Mouse (Mus musculus) limb, embryonic 15.5 days (tissue): ENCODE measurements at regions not wholly inside any gene's neighbourhood (a gene's known extent, or its start where the extent isn't known, plus 50 kb on each side); places are given as distances from the start of the nearest gene placed in this dataset.

Experiments used
- ATAC-seq: fragments of 200-750 bp; cut with Nextera tagmentation; 2 replicates; pipeline ENCODE4 v1.8.0; 2017; ENCODE audit warnings: low read depth, moderate TSS enrichment; ENCODE audit not compliant: insufficient number of reproducible peaks, low FRiP score, low TSS enrichment
- H3K27ac ChIP-seq: fragments of 300-500 bp; sonication (generic); 2 replicates; pipeline ENCODE4 v1.5.1; 2015; ENCODE audit warnings: moderate library complexity, mild to moderate bottlenecking, inconsistent platforms
- H3K27me3 ChIP-seq: fragments of 300-500 bp; sonication (generic); 2 replicates; pipeline ENCODE4 v1.6.1; 2015; ENCODE audit warnings: inconsistent platforms
- H3K36me3 ChIP-seq: fragments of 300-500 bp; sonication (generic); 2 replicates; pipeline ENCODE4 v1.6.1; 2015; ENCODE audit warnings: inconsistent platforms
- H3K4me1 ChIP-seq: fragments of 300-500 bp; sonication (generic); 2 replicates; pipeline ENCODE4 v1.6.1; 2015; ENCODE audit warnings: inconsistent platforms
- H3K4me2 ChIP-seq: fragments of 300-500 bp; sonication (generic); 2 replicates; pipeline ENCODE4 v1.6.1; 2015; ENCODE audit warnings: mild to moderate bottlenecking, inconsistent platforms
- H3K4me3 ChIP-seq: fragments of 300-500 bp; sonication (generic); 2 replicates; pipeline ENCODE4 v1.5.1; 2015; ENCODE audit warnings: mild to moderate bottlenecking, inconsistent platforms
- H3K9ac ChIP-seq: fragments of 300-500 bp; sonication (generic); 2 replicates; pipeline ENCODE4 v1.6.1; 2015; ENCODE audit warnings: inconsistent platforms
- H3K9me3 ChIP-seq: fragments of 300-500 bp; sonication (generic); 2 replicates; pipeline ENCODE4 v1.6.1; 2016; ENCODE audit warnings: inconsistent platforms
- WGBS: fragments of 180-500 bp; shearing (Covaris S2); methylation state at CpG from one replicate; pipeline ENCODE4 v1.1.7; 2015; 5-methylcytosine and 5-hydroxymethylcytosine counted together

- H3K27ac ChIP-seq: no peak overlapping the region
- no peak for ATAC-seq
- H3K4me3 ChIP-seq: no peak overlapping the region
- H3K9me3 ChIP-seq: no peaks in the 10 kb centered on the region
- H3K9ac ChIP-seq: no peak overlapping the region
- no peaks in the 10 kb centered on the region for H3K27me3 ChIP-seq
- H3K36me3 ChIP-seq: no peaks in the 10 kb centered on the region
- no peaks in the 10 kb centered on the region for H3K4me1 ChIP-seq
- 64% methylated on average over 2 of the region's 2 CpGs for WGBS
- no peak overlapping the region for H3K4me2 ChIP-seq
Measured at GRCm38 (mm10) chr1:57032407-57032806, 54.0 kb upstream of the Satb2 start.

- H3K36me3 ChIP-seq: no peaks in the 10 kb centered on the region
- H3K9ac ChIP-seq: no peak overlapping the region
- no peak for ATAC-seq
- no peaks in the 10 kb centered on the region for H3K9me3 ChIP-seq
- WGBS: 82% methylated on average over 2 of the region's 2 CpGs
- no peak overlapping the region for H3K4me2 ChIP-seq
- H3K4me3 ChIP-seq: no peak overlapping the region
- no peaks in the 10 kb centered on the region for H3K27me3 ChIP-seq
- no peaks in the 10 kb centered on the region for H3K4me1 ChIP-seq
- no peak overlapping the region for H3K27ac ChIP-seq
Measured at GRCm38 (mm10) chr1:57033244-57033643, 54.8 kb upstream of the Satb2 start.

- Histone ChIP-seq H3K4me2 (no peak overlapping the region), H3K36me3 (no peaks in the 10 kb centered on the region), H3K9ac (no peak overlapping the region), H3K27me3 (no peaks in the 10 kb centered on the region), H3K4me3 (no peak overlapping the region), H3K27ac (no peak overlapping the region), H3K4me1 (no peaks in the 10 kb centered on the region), H3K9me3 (no peaks in the 10 kb centered on the region)
- no peak for ATAC-seq
- 62% methylated on average over 6 of the region's 6 CpGs for WGBS
Measured at GRCm38 (mm10) chr1:57034411-57034810, 56.0 kb upstream of the Satb2 start.

GRCm38 (mm10) chr1:57036382-57036781 lies 57.9 kb upstream of the Satb2 start:
- Histone ChIP-seq H3K9ac (no peak overlapping the region), H3K4me1 (peaks cover 5% of the 10 kb centered on the region; the same call in 1 of the 2 replicates), H3K36me3 (no peaks in the 10 kb centered on the region), H3K27me3 (no peaks in the 10 kb centered on the region), H3K27ac (no peak overlapping the region), H3K4me3 (no peak overlapping the region), H3K9me3 (no peaks in the 10 kb centered on the region), H3K4me2 (no peak overlapping the region)
- ATAC-seq: no peak
- 40% methylated on average over 3 of the region's 3 CpGs for WGBS

GRCm38 (mm10) chr1:57040201-57040600 lies 61.8 kb upstream of the Satb2 start:
- WGBS: 39% methylated on average over 8 of the region's 8 CpGs
- no peak overlapping the region for H3K4me3 ChIP-seq
- peaks cover 5% of the 10 kb centered on the region; the same call in 1 of the 2 replicates for H3K4me1 ChIP-seq
- H3K9ac ChIP-seq: no peak overlapping the region
- H3K4me2 ChIP-seq: no peak overlapping the region
- H3K27me3 ChIP-seq: no peaks in the 10 kb centered on the region
- no peak for ATAC-seq
- H3K36me3 ChIP-seq: no peaks in the 10 kb centered on the region
- no peaks in the 10 kb centered on the region for H3K9me3 ChIP-seq
- no peak overlapping the region for H3K27ac ChIP-seq

GRCm38 (mm10) chr1:57041578-57041977 lies 63.1 kb upstream of the Satb2 start:
- no peak overlapping the region for H3K27ac ChIP-seq

GRCm38 (mm10) chr1:57053836-57054235 lies 75.4 kb upstream of the Satb2 start:
- Histone ChIP-seq H3K4me1 (no peaks in the 10 kb centered on the region; the same call in 1 of the 2 replicates), H3K27me3 (no peaks in the 10 kb centered on the region), H3K4me3 (no peak overlapping the region), H3K36me3 (no peaks in the 10 kb centered on the region), H3K9ac (no peak overlapping the region), H3K27ac (no peak overlapping the region), H3K9me3 (no peaks in the 10 kb centered on the region), H3K4me2 (no peak overlapping the region)
- 77% methylated on average over 4 of the region's 4 CpGs for WGBS
- ATAC-seq: no peak

More at GRCm38 (mm10) chr1:57041578-57041977, 63.1 kb upstream of the Satb2 start:
- H3K27me3 ChIP-seq: no peaks in the 10 kb centered on the region
- peaks cover 5% of the 10 kb centered on the region; the same call in 1 of the 2 replicates for H3K4me1 ChIP-seq
- H3K9ac ChIP-seq: no peak overlapping the region
- H3K4me3 ChIP-seq: no peak overlapping the region
- no peak for ATAC-seq
- H3K4me2 ChIP-seq: no peak overlapping the region
- no peaks in the 10 kb centered on the region for H3K36me3 ChIP-seq
- H3K9me3 ChIP-seq: no peaks in the 10 kb centered on the region

GRCm38 (mm10) chr1:57055976-57056375 lies 77.5 kb upstream of the Satb2 start:
- no peak for ATAC-seq
- Histone ChIP-seq H3K4me3 (no peak overlapping the region), H3K9me3 (no peaks in the 10 kb centered on the region), H3K9ac (no peak overlapping the region), H3K4me2 (no peak overlapping the region), H3K27me3 (no peaks in the 10 kb centered on the region), H3K36me3 (no peaks in the 10 kb centered on the region), H3K4me1 (no peaks in the 10 kb centered on the region; the same call in 1 of the 2 replicates), H3K27ac (no peak overlapping the region)
- 78% methylated on average over 9 of the region's 9 CpGs for WGBS

GRCm38 (mm10) chr1:57059216-57059615 lies 80.8 kb upstream of the Satb2 start:
- H3K4me3 ChIP-seq: no peak overlapping the region
- ATAC-seq: no peak
- H3K36me3 ChIP-seq: no peaks in the 10 kb centered on the region
- 81% methylated on average over 3 of the region's 3 CpGs for WGBS
- H3K9me3 ChIP-seq: no peaks in the 10 kb centered on the region
- H3K27ac ChIP-seq: no peak overlapping the region
- H3K9ac ChIP-seq: no peak overlapping the region
- no peaks in the 10 kb centered on the region for H3K27me3 ChIP-seq
- no peak overlapping the region for H3K4me2 ChIP-seq
- no peaks in the 10 kb centered on the region; the same call in 1 of the 2 replicates for H3K4me1 ChIP-seq

GRCm38 (mm10) chr1:57075221-57075620 lies 96.8 kb upstream of the Satb2 start:
- Histone ChIP-seq H3K36me3 (no peaks in the 10 kb centered on the region), H3K27ac (no peak overlapping the region), H3K9ac (no peak overlapping the region), H3K9me3 (no peaks in the 10 kb centered on the region), H3K27me3 (no peaks in the 10 kb centered on the region), H3K4me3 (no peak overlapping the region), H3K4me1 (peaks cover 4% of the 10 kb centered on the region; the same call in 1 of the 2 replicates), H3K4me2 (no peak overlapping the region)
- WGBS: 69% methylated on average over 3 of the region's 3 CpGs
- no peak for ATAC-seq

GRCm38 (mm10) chr1:57076696-57077095 lies 98.2 kb upstream of the Satb2 start:
- H3K4me2 ChIP-seq: no peak overlapping the region
- no peaks in the 10 kb centered on the region for H3K9me3 ChIP-seq
- no peaks in the 10 kb centered on the region for H3K27me3 ChIP-seq
- no peak overlapping the region for H3K9ac ChIP-seq
- no peak for ATAC-seq
- no peak overlapping the region for H3K27ac ChIP-seq
- 26% methylated on average over 8 of the region's 8 CpGs for WGBS
- H3K4me3 ChIP-seq: no peak overlapping the region
- H3K4me1 ChIP-seq: peaks cover 4% of the 10 kb centered on the region; the same call in 1 of the 2 replicates
- no peaks in the 10 kb centered on the region for H3K36me3 ChIP-seq

GRCm38 (mm10) chr1:57080306-57080705 lies 101.9 kb upstream of the Satb2 start:
- ATAC-seq: no peak
- H3K4me2 ChIP-seq: no peak overlapping the region
- no peak overlapping the region for H3K9ac ChIP-seq
- H3K4me3 ChIP-seq: no peak overlapping the region
- H3K27me3 ChIP-seq: no peaks in the 10 kb centered on the region
- H3K4me1 ChIP-seq: peaks cover 4% of the 10 kb centered on the region; the same call in 1 of the 2 replicates
- no peak overlapping the region for H3K27ac ChIP-seq
- 38% methylated on average over 4 of the region's 4 CpGs for WGBS
- H3K9me3 ChIP-seq: no peaks in the 10 kb centered on the region
- no peaks in the 10 kb centered on the region for H3K36me3 ChIP-seq

GRCm38 (mm10) chr1:57083134-57083533 lies 104.7 kb upstream of the Satb2 start:
- Histone ChIP-seq H3K27me3 (no peaks in the 10 kb centered on the region), H3K9ac (no peak overlapping the region), H3K4me2 (no peak overlapping the region), H3K4me1 (no peaks in the 10 kb centered on the region; the same call in 1 of the 2 replicates), H3K9me3 (no peaks in the 10 kb centered on the region), H3K36me3 (no peaks in the 10 kb centered on the region), H3K4me3 (no peak overlapping the region), H3K27ac (no peak overlapping the region)
- ATAC-seq: no peak
- 63% methylated on average over 17 of the region's 17 CpGs for WGBS
